In the genomic region with DNA sequence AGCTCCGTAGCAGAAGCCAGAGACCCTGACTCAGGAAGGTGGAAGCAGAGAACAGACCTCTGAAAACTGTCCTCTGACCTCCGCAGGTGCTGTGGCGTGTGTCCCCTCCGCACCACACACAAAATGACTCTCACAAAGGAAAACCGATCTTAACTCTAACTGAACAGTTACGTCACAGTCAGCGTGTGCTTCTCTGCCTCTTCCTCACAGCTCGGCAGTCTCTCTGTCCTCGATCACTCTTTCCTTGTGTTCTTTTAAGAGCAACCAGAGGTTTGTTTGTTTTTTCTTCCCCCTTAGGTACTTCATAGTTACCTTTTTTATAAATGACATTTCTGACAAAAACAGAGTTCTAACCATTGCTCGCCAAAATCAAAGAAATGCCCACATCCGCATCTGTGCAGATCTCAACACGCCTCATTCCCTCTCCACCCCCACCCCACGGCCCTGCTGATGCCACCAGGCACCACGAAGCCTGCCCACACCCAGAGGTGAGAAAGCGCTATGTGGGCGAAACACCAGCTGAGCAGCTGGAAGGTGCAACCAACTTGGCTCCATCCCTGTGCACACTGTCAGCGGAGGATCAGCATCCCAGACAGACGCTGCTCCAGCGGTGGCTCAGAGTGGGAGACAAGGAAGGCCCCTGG, we compare ENCODE assay signal across 20 mouse cellular contexts. TPM values are rescaled to one million over a fixed set of nuclear protein-coding genes. Genes with fewer than 3 reads are reported as not detected.
DNase-seq lines count a peak whose midpoint lies in the region; ATAC-seq and TF ChIP-seq lines count a peak whose summit lies in the region.
"Had no signal": no experiment of that assay in that cellular context is flagged by ENCODE, and none has a peak within 500 bp of the region (broad histone marks: within the 10 kb centered on the region; RNA-seq: fewer than 3 reads in every experiment).

No protein-coding gene starts in this region.

- peak; percentile 89 for DNase-seq in CD4-positive helper T cell, adult 2 months (ENCODE audit: low read depth, low spot score)
- no peak for DNase-seq in gastrocnemius, postnatal 36 days
- DNase-seq in lung, postnatal 10 days = no peak
- DNase-seq: adrenal gland, postnatal 36 days; cerebellum, postnatal 25 days; gastrocnemius, adult 2 months; heart, postnatal 36 days; lung, adult 18-20 months; lung, postnatal 4 days; midbrain, embryonic 14.5 days had no signal

- no peak for ATAC-seq in hindbrain, embryonic 12.5 days (ENCODE audit: low FRiP score)
- no peak for ATAC-seq in hindbrain, embryonic 13.5 days (ENCODE audit: low FRiP score)
- no peak for ATAC-seq in limb, embryonic 15.5 days (ENCODE audit: insufficient number of reproducible peaks, low FRiP score, low TSS enrichment, low read depth)
- ATAC-seq in megakaryocyte progenitor cell, adult 5-6 weeks (replicated peaks; ENCODE audit: poor library complexity) = no peak
- ATAC-seq: intestine, embryonic 15.5 days had no signal

- H3K9ac ChIP-seq in hindbrain, embryonic 12.5 days = 0 out of 2 replicates have a peak overlapping the region, but pooled peaks have one; percentile 4
- no peak overlapping the region for H3K9ac ChIP-seq in hindbrain, embryonic 13.5 days
- no peak overlapping the region for H3K9ac ChIP-seq in limb, embryonic 15.5 days
- H3K9ac ChIP-seq: intestine, embryonic 15.5 days had no signal

- intact Hi-C loops in gastrocnemius, postnatal 36 days (cut with DNase I) = no loop called here

- H3K36me3 ChIP-seq in hindbrain, embryonic 12.5 days = no peaks in the 10 kb centered on the region
- no peaks in the 10 kb centered on the region for H3K36me3 ChIP-seq in hindbrain, embryonic 13.5 days
- no peaks in the 10 kb centered on the region for H3K36me3 ChIP-seq in E14TG2a.4 (ENCODE audit: insufficient read depth, low read length)
- no peaks in the 10 kb centered on the region for H3K36me3 ChIP-seq in limb, embryonic 15.5 days
- H3K36me3 ChIP-seq: forebrain, embryonic 10.5 days; heart, embryonic 10.5 days; intestine, embryonic 15.5 days had no signal

- no peak overlapping the region for H3K4me2 ChIP-seq in hindbrain, embryonic 12.5 days (replicated peaks)
- no peak overlapping the region for H3K4me2 ChIP-seq in hindbrain, embryonic 13.5 days
- H3K4me2 ChIP-seq in limb, embryonic 15.5 days = no peak overlapping the region
- H3K4me2 ChIP-seq: intestine, embryonic 15.5 days had no signal

- H3K4me1 ChIP-seq in hindbrain, embryonic 12.5 days = peaks cover 7% of the 10 kb centered on the region
- peaks cover 6% of the 10 kb centered on the region; the same call in 1 of the 2 replicates for H3K4me1 ChIP-seq in hindbrain, embryonic 13.5 days (replicated peaks)
- H3K4me1 ChIP-seq in E14TG2a.4 (replicated peaks; ENCODE audit: low read depth, low read length) = peaks cover 12% of the 10 kb centered on the region
- H3K4me1 ChIP-seq in limb, embryonic 15.5 days = peaks cover 33% of the 10 kb centered on the region

- H3K4me3 ChIP-seq in hindbrain, embryonic 12.5 days = no peak overlapping the region
- H3K4me3 ChIP-seq in hindbrain, embryonic 13.5 days = no peak overlapping the region
- H3K4me3 ChIP-seq in E14TG2a.4 (replicated peaks; ENCODE audit: low read length) = peak overlapping the region; percentile 26; the same call in 1 of the 2 replicates
- H3K4me3 ChIP-seq in limb, embryonic 15.5 days = no peak overlapping the region
- H3K4me3 ChIP-seq: forebrain, embryonic 10.5 days; gastrocnemius, adult 2 months; heart, embryonic 10.5 days; intestine, embryonic 15.5 days; layer of hippocampus, adult 2 months; left cerebral cortex, adult 2 months had no signal

- H3K9me3 ChIP-seq in hindbrain, embryonic 12.5 days (replicated peaks) = 0 out of 2 replicates have a peak, but pooled peaks cover 2% of the 10 kb centered on the region
- H3K9me3 ChIP-seq in hindbrain, embryonic 13.5 days = no peaks in the 10 kb centered on the region
- no peaks in the 10 kb centered on the region for H3K9me3 ChIP-seq in E14TG2a.4 (ENCODE audit: low read length)
- H3K9me3 ChIP-seq in limb, embryonic 15.5 days = no peaks in the 10 kb centered on the region
- H3K9me3 ChIP-seq: forebrain, embryonic 10.5 days; heart, embryonic 10.5 days; intestine, embryonic 15.5 days had no signal

- no peak overlapping the region for H3K27ac ChIP-seq in hindbrain, embryonic 12.5 days
- H3K27ac ChIP-seq in hindbrain, embryonic 13.5 days = no peak overlapping the region
- peak overlapping the region; percentile 50; the same call in 1 of the 2 replicates for H3K27ac ChIP-seq in limb, embryonic 15.5 days
- H3K27ac ChIP-seq: forebrain, embryonic 10.5 days; gastrocnemius, adult 2 months; heart, embryonic 10.5 days; intestine, embryonic 15.5 days; layer of hippocampus, adult 2 months; left cerebral cortex, adult 2 months had no signal

- H3K27me3 ChIP-seq in hindbrain, embryonic 12.5 days = no peaks in the 10 kb centered on the region
- H3K27me3 ChIP-seq in hindbrain, embryonic 13.5 days = 0 out of 2 replicates have a peak, but pooled peaks cover 3% of the 10 kb centered on the region
- 0 out of 2 replicates have a peak, but pooled peaks cover 6% of the 10 kb centered on the region for H3K27me3 ChIP-seq in E14TG2a.4 (ENCODE audit: insufficient read depth, low read length)
- H3K27me3 ChIP-seq in limb, embryonic 15.5 days = no peaks in the 10 kb centered on the region
- H3K27me3 ChIP-seq: intestine, embryonic 15.5 days had no signal

- no peak for TF ChIP-seq CTCF in E14TG2a.4 (conservative IDR thresholded peaks at IDR 0.05; ENCODE audit: low read length)

- WGBS in hindbrain, embryonic 12.5 days = 84% methylated on average over 19 of the region's 19 CpGs
- WGBS in hindbrain, embryonic 13.5 days = 82% methylated on average over 19 of the region's 19 CpGs
- 63% methylated on average over 19 of the region's 19 CpGs for WGBS in limb, embryonic 15.5 days

RNA-seq across cellular contexts. Expression of a gene that starts 33.4 kb away (rescaled TPM):
- polyA plus RNA-seq in hindbrain, embryonic 12.5 days (2016; fragmentation: Nextera tagmentation; extraction: Ambion mirVana) = 94.2 and 94.3 TPM in 2 replicates
- polyA plus RNA-seq in hindbrain, embryonic 13.5 days (2015; fragmentation: Nextera tagmentation; extraction: Ambion mirVana) = 62.4 and 65.9 TPM in 2 replicates
- 121 and 130 TPM in 2 replicates for polyA plus RNA-seq in limb, embryonic 15.5 days (2015; fragmentation: Nextera tagmentation; extraction: Ambion mirVana)
- total RNA-seq in megakaryocyte progenitor cell, adult 5-6 weeks (2015) = 11.8 and 14.0 TPM in 2 replicates
- total RNA-seq in megakaryocyte progenitor cell, adult 5-6 weeks (2017) = 23.1 and 28.5 TPM in 2 replicates
- 10 to 100 TPM; 13.4 to 14.5 TPM for total RNA-seq in gastrocnemius, postnatal 36 days (2021)
